Mouse (Mus musculus) embryonic facial prominence, embryonic 11.5 days (tissue): ENCODE measurements around the gene Gdpgp1. TPM values are rescaled to one million over a fixed set of nuclear protein-coding genes. Genes with fewer than 3 reads are reported as not detected.

Source experiments
- ATAC-seq: fragments of 200-750 bp; cut with Nextera tagmentation; replicated peaks from 2 replicates; pipeline ENCODE4 v1.8.0; 2017; ENCODE audit warnings: low read depth; ENCODE audit not compliant: insufficient number of reproducible peaks, low FRiP score, low TSS enrichment
- DNase-seq: peaks from one replicate; pipeline ENCODE4 v3.0.0-alpha.2; 2015; ENCODE audit warnings: low spot score
- H3K27ac ChIP-seq: fragments of 300-500 bp; sonication (generic); replicated peaks from 2 replicates; pipeline ENCODE4 v1.5.1; 2014; ENCODE audit warnings: mild to moderate bottlenecking, low read depth, low read length, control low read depth
- H3K27me3 ChIP-seq: fragments of 300-500 bp; sonication (generic); 2 replicates; pipeline ENCODE4 v1.6.1; 2014; ENCODE audit warnings: mild to moderate bottlenecking, low read length, moderate library complexity, mixed read lengths; ENCODE audit not compliant: control insufficient read depth, insufficient read depth
- H3K36me3 ChIP-seq: fragments of 300-500 bp; sonication (generic); replicated peaks from 2 replicates; pipeline ENCODE4 v1.6.1; 2014; ENCODE audit warnings: low read depth, mild to moderate bottlenecking, low read length, moderate library complexity, mixed read lengths; ENCODE audit not compliant: control insufficient read depth, insufficient read depth
- H3K4me1 ChIP-seq: fragments of 300-500 bp; sonication (generic); 2 replicates; pipeline ENCODE4 v1.6.1; 2014; ENCODE audit warnings: low read length, mixed read lengths; ENCODE audit not compliant: control insufficient read depth, insufficient read depth
- H3K4me2 ChIP-seq: fragments of 300-500 bp; sonication (generic); 2 replicates; pipeline ENCODE4 v1.6.1; 2014; ENCODE audit warnings: low read depth, mild to moderate bottlenecking, control low read depth, low read length, moderate library complexity
- H3K4me3 ChIP-seq: fragments of 300-500 bp; sonication (generic); 2 replicates; pipeline ENCODE4 v1.5.1; 2014; ENCODE audit warnings: low read depth, low read length, control low read depth
- H3K9ac ChIP-seq: fragments of 300-500 bp; sonication (generic); replicated peaks from 2 replicates; pipeline ENCODE4 v1.6.1; 2014; ENCODE audit warnings: mild to moderate bottlenecking, control low read depth, low read length
- H3K9me3 ChIP-seq: fragments of 300-500 bp; sonication (generic); replicated peaks from 2 replicates; pipeline ENCODE4 v1.6.1; 2016; ENCODE audit warnings: mild to moderate bottlenecking, low read length, inconsistent platforms, mixed read lengths; ENCODE audit not compliant: control insufficient read depth
- WGBS: fragments of 180-500 bp; shearing (Covaris S2); extraction: QIAGEN DNeasy Blood & Tissue Kit; methylation state at CpG from one replicate; pipeline ENCODE4 v1.1.7; 2014; 5-methylcytosine and 5-hydroxymethylcytosine counted together
- polyA plus RNA-seq: library from polyadenylated mRNA; unstranded; fragments of >200 nt; fragmentation: Nextera tagmentation; extraction: Ambion mirVana; gene quantifications from 2 replicates; pipeline ENCODE4 v1.2.1, GENCODE M21; 2014

Gdpgp1 gene
- polyA plus RNA-seq, 1 experiment from 2014 or later = 2.2 TPM

DNA sequence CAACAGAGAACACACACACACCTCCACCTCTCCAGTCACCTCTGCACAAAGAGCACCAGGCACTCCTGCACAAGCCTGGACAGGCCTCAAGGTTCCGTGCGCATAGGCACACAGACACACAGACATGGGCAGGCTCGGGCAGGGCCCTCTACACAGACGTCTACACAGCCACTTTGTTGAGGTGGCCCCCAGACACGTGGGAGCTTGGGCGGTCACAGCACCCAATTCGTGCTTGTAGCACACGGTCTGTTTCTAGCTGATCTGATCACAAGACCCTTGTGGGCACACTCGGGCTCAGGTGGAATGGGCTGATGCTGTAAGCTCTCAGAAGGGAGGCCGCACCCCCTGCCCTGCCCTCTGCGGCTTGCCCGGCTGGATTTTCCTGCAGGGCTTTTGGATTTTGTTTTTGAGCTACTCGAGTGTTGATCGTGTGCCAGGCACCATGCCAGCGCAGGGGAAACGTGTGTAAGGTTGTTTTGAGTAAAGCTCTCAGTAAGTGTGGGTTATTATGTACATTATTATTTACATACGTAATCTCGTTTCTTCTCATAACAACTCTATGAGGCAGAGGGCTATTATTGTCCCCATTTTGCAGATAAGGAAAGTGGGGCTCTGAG is 24.5 kb upstream of the Gdpgp1 start:
- no peak for DNase-seq
- H3K4me2 ChIP-seq = no peak overlapping the region
- H3K4me3 ChIP-seq = no peak overlapping the region
- peak; percentile 70; the same call in 1 of the 2 replicates for ATAC-seq
- H3K4me1 ChIP-seq = no peaks in the 10 kb centered on the region
- no peak overlapping the region for H3K9ac ChIP-seq
- H3K36me3 ChIP-seq = no peaks in the 10 kb centered on the region
- no peaks in the 10 kb centered on the region for H3K27me3 ChIP-seq
- H3K9me3 ChIP-seq = no peaks in the 10 kb centered on the region
- 84% methylated on average over 18 of the region's 18 CpGs for WGBS
- H3K27ac ChIP-seq = no peak overlapping the region

GRCm38 (mm10) chr7:80208738-80209430 is 23.8 kb upstream of the Gdpgp1 start:
- Histone ChIP-seq H3K36me3 (no peaks in the 10 kb centered on the region), H3K27me3 (no peaks in the 10 kb centered on the region), H3K9me3 (no peaks in the 10 kb centered on the region), H3K4me2 (no peak overlapping the region), H3K4me1 (no peaks in the 10 kb centered on the region), H3K27ac (no peak overlapping the region), H3K4me3 (no peak overlapping the region), H3K9ac (no peak overlapping the region)
- ATAC-seq (no peak), DNase-seq (no peak)
- WGBS = 79% methylated on average over 10 of the region's 10 CpGs

- 77% methylated on average over 6 of the region's 6 CpGs for WGBS
- Histone ChIP-seq H3K36me3 (no peaks in the 10 kb centered on the region), H3K4me1 (no peaks in the 10 kb centered on the region), H3K4me3 (no peak overlapping the region), H3K9me3 (no peaks in the 10 kb centered on the region), H3K27me3 (no peaks in the 10 kb centered on the region), H3K27ac (no peak overlapping the region), H3K9ac (no peak overlapping the region), H3K4me2 (no peak overlapping the region)
- DNase-seq (no peak), ATAC-seq (no peak)
Measured at GRCm38 (mm10) chr7:80209669-80210068, 23.0 kb upstream of the Gdpgp1 start.

DNA sequence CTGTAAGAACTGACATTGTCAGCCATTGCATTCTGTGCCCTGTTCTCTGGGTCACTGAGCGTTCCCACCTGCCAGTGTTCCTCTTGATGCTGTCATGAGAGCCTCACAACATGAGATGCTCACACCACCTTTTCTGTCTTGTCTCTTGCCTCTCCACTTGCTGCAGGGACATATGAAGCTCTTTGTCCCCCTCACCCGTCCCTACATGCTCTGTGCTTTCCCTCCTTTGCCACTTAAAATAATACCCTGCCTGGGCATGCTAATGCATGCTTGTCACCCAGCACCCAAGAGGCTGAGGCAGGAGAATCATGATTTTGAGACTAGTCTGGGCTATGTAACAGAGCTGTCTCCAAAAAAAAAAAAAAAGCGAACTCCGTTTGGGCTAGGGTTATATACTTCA is 21.7 kb upstream of the Gdpgp1 start:
- no peak overlapping the region for H3K4me3 ChIP-seq
- H3K27ac ChIP-seq = no peak overlapping the region
- H3K4me2 ChIP-seq = no peak overlapping the region
- H3K9me3 ChIP-seq = no peaks in the 10 kb centered on the region
- no peaks in the 10 kb centered on the region for H3K4me1 ChIP-seq
- DNase-seq (no peak), ATAC-seq (no peak)
- no peaks in the 10 kb centered on the region for H3K27me3 ChIP-seq
- no peak overlapping the region for H3K9ac ChIP-seq
- H3K36me3 ChIP-seq = no peaks in the 10 kb centered on the region
- 86% methylated on average over 4 of the region's 4 CpGs for WGBS

DNA sequence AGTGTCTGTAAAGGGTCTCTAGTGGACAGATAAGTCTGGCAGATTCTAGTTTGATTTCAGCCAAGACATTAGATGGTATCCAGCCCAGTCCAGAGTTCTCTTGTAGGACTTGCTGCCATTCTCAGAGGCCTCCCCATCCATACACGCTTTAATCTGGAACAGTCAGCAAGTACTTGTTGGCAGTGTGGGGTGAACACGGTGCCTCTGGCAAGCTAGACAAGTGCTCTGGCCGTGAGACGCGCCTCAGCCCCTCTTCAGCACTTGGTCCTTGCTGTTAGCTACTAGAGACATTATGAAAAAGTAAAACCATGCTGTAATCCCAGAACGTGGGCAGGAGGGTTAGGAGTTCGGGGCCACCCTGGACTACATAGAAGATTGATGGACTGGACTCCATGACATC is 19.1 kb upstream of the Gdpgp1 start:
- 93% methylated on average over 7 of the region's 7 CpGs for WGBS
- no peaks in the 10 kb centered on the region for H3K9me3 ChIP-seq
- DNase-seq (no peak), ATAC-seq (no peak)
- no peak overlapping the region for H3K4me2 ChIP-seq
- H3K27me3 ChIP-seq = no peaks in the 10 kb centered on the region
- no peak overlapping the region for H3K9ac ChIP-seq
- no peak overlapping the region for H3K4me3 ChIP-seq
- H3K27ac ChIP-seq = no peak overlapping the region
- no peaks in the 10 kb centered on the region for H3K36me3 ChIP-seq
- no peaks in the 10 kb centered on the region for H3K4me1 ChIP-seq

GRCm38 (mm10) chr7:80214459-80214858 is 18.2 kb upstream of the Gdpgp1 start:
- Histone ChIP-seq H3K4me3 (no peak overlapping the region), H3K9me3 (no peaks in the 10 kb centered on the region), H3K4me1 (no peaks in the 10 kb centered on the region), H3K27ac (no peak overlapping the region), H3K36me3 (no peaks in the 10 kb centered on the region), H3K9ac (no peak overlapping the region), H3K27me3 (no peaks in the 10 kb centered on the region), H3K4me2 (no peak overlapping the region)
- WGBS = 79% methylated on average over 8 of the region's 8 CpGs
- no peak for DNase-seq
- ATAC-seq = no peak

GRCm38 (mm10) chr7:80215398-80215797 is 17.3 kb upstream of the Gdpgp1 start:
- H3K9ac ChIP-seq = peak overlapping the region; percentile 54; the same call in 1 of the 2 replicates

GRCm38 (mm10) chr7:80216566-80216965 is 16.1 kb upstream of the Gdpgp1 start:
- DNase-seq = no peak

More at GRCm38 (mm10) chr7:80215398-80215797, 17.3 kb upstream of the Gdpgp1 start:
- no peak overlapping the region for H3K4me3 ChIP-seq
- H3K27me3 ChIP-seq = no peaks in the 10 kb centered on the region
- peaks cover 3% of the 10 kb centered on the region for H3K36me3 ChIP-seq
- H3K9me3 ChIP-seq = no peaks in the 10 kb centered on the region
- ATAC-seq (peak; percentile 62), DNase-seq (peak; percentile 83)
- 15% methylated on average over 4 of the region's 4 CpGs for WGBS
- no peaks in the 10 kb centered on the region for H3K4me1 ChIP-seq
- no peak overlapping the region for H3K27ac ChIP-seq
- no peak overlapping the region for H3K4me2 ChIP-seq

More at GRCm38 (mm10) chr7:80216566-80216965, 16.1 kb upstream of the Gdpgp1 start:
- Histone ChIP-seq H3K9me3 (no peaks in the 10 kb centered on the region), H3K4me3 (no peak overlapping the region), H3K27ac (no peak overlapping the region), H3K36me3 (peaks cover 4% of the 10 kb centered on the region), H3K4me2 (no peak overlapping the region), H3K9ac (no peak overlapping the region), H3K27me3 (no peaks in the 10 kb centered on the region), H3K4me1 (no peaks in the 10 kb centered on the region)
- no peak for ATAC-seq
- 80% methylated on average over 8 of the region's 8 CpGs for WGBS
